ENCODE assay signal across 8 mouse cellular contexts in the genomic region with DNA sequence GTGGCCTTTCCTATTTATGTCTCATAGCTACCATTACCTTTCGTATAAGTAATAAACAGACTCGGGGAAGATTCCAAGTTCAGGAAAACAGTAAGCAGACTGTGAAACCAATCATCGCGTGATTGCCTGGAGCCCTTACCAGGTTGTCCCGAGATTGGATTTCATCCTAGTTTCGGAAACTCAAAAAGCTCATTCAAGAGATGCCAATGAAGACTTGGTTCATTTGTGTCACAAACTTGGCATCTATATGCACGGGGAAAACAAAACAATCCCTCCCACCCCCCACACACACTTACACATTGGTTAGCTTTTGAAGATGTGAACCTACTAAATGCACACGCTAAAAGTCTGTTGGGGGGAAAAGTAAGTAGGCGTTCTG. TPM values are rescaled to one million over a fixed set of nuclear protein-coding genes. Genes with fewer than 3 reads are reported as not detected.
DNase-seq lines count a peak whose midpoint lies in the region; ATAC-seq and TF ChIP-seq lines count a peak whose summit lies in the region.

No protein-coding gene starts in this region.

- peak overlapping the region; percentile 48 for H3ac ChIP-seq in C2C12 (ENCODE audit: control insufficient read depth, insufficient read length, low read depth)

- 0 out of 2 replicates have a peak, but pooled peaks have one; percentile 18 for ATAC-seq in forebrain, embryonic 12.5 days (ENCODE audit: low FRiP score)
- no peak for ATAC-seq in liver, embryonic 14.5 days (ENCODE audit: insufficient read depth)

- peak overlapping the region; percentile 58 for H3K4me3 ChIP-seq in heart, adult 2 months
- H3K4me3 ChIP-seq in C2C12 (ENCODE audit: insufficient read depth, poor library complexity, severe bottlenecking) = peak overlapping the region; percentile 82
- H3K4me3 ChIP-seq in forebrain, embryonic 12.5 days (replicated peaks) = peak overlapping the region; percentile 90
- H3K4me3 ChIP-seq in liver, embryonic 14.5 days (ENCODE audit: insufficient read depth in 1 of 2, low read depth in 2 of 2, low read length in 2 of 2) = peak overlapping the region; percentile 72 to 91

- H3K4me1 ChIP-seq in heart, adult 2 months (ENCODE audit: control insufficient read depth, insufficient read depth, low read length) = peaks cover 2% of the 10 kb centered on the region
- peaks cover 15% of the 10 kb centered on the region for H3K4me1 ChIP-seq in forebrain, embryonic 12.5 days
- H3K4me1 ChIP-seq in liver, embryonic 14.5 days (replicated peaks; ENCODE audit: control insufficient read depth in 2 of 2, insufficient read depth in 2 of 2, low read length in 1 of 2) = peaks cover 7 to 10% of the 10 kb centered on the region in 2 experiments; a peak in 3 of 4 replicates

- DNase-seq in heart, adult 2 months = no peak
- DNase-seq in heart, adult 9 months (ENCODE audit: low spot score in 2 of 2) = no peak
- no peak for DNase-seq in liver, embryonic 14.5 days (ENCODE audit: low read depth in 3 of 3, low spot score in 3 of 3)
- DNase-seq in right cerebral cortex, postnatal 4 days = no peak
- no peak for DNase-seq in left cerebral cortex, adult 9 months (ENCODE audit: low spot score in 2 of 2)
- no peak for DNase-seq in T-cell, adult 2 months (ENCODE audit: low spot score)

- H3K9me3 ChIP-seq in forebrain, embryonic 12.5 days = no peaks in the 10 kb centered on the region
- H3K9me3 ChIP-seq in liver, embryonic 14.5 days (ENCODE audit: control insufficient read depth, low read length) = no peaks in the 10 kb centered on the region

- H3K36me3 ChIP-seq in heart, adult 2 months (ENCODE audit: control insufficient read depth, insufficient read depth, low read length) = peaks cover 3% of the 10 kb centered on the region
- peaks cover 34% of the 10 kb centered on the region for H3K36me3 ChIP-seq in C2C12 (ENCODE audit: control insufficient read depth, insufficient read depth)
- peaks cover 43% of the 10 kb centered on the region for H3K36me3 ChIP-seq in forebrain, embryonic 12.5 days (replicated peaks)
- peaks cover 30% of the 10 kb centered on the region for H3K36me3 ChIP-seq in liver, embryonic 14.5 days (replicated peaks; ENCODE audit: control insufficient read depth, insufficient read depth, low read depth)

- H3K4me2 ChIP-seq in forebrain, embryonic 12.5 days = peak overlapping the region; percentile 77
- peak overlapping the region; percentile 75 for H3K4me2 ChIP-seq in liver, embryonic 14.5 days (ENCODE audit: low read depth)

- intact Hi-C loops in heart, adult 2 months (cut with DNase I) = loop anchor here (1.0 kb wide), 1 partner anchor 12 kb away; the partner anchor contains the start of gene Tmed2

- no peaks in the 10 kb centered on the region for H3K27me3 ChIP-seq in heart, adult 2 months (ENCODE audit: control insufficient read depth, insufficient read depth, low read length)
- H3K27me3 ChIP-seq in C2C12 (ENCODE audit: control insufficient read depth, insufficient read depth, insufficient read length) = no peaks in the 10 kb centered on the region
- H3K27me3 ChIP-seq in forebrain, embryonic 12.5 days = no peaks in the 10 kb centered on the region
- no peaks in the 10 kb centered on the region for H3K27me3 ChIP-seq in liver, embryonic 14.5 days (ENCODE audit: control insufficient read depth, insufficient read depth, low read length)

- peak overlapping the region; percentile 93 for H3K9ac ChIP-seq in heart, adult 2 months (ENCODE audit: low read depth, low read length)
- H3K9ac ChIP-seq in forebrain, embryonic 12.5 days = peak overlapping the region; percentile 69
- H3K9ac ChIP-seq in liver, embryonic 14.5 days (replicated peaks) = peak overlapping the region; percentile 69

- H3K79me2 ChIP-seq in heart, adult 2 months (replicated peaks; ENCODE audit: control insufficient read depth, insufficient read depth, low read length) = no peaks in the 10 kb centered on the region
- H3K79me2 ChIP-seq in C2C12 (ENCODE audit: control insufficient read depth, insufficient read depth) = peaks cover 34% of the 10 kb centered on the region

- WGBS in heart, adult 2 months = under 1% methylated on average over 9 of the region's 9 CpGs
- 16% methylated on average over 9 of the region's 9 CpGs for WGBS in forebrain, embryonic 12.5 days
- WGBS in liver, embryonic 14.5 days (ENCODE audit: insufficient replicate concordance) = 11% methylated on average over 9 of the region's 9 CpGs

- no peak for TF ChIP-seq CTCF in heart, adult 2 months (IDR thresholded peaks at IDR 0.05)
- no peak for TF ChIP-seq CTCF in C2C12 (IDR thresholded peaks at IDR 0.05; ENCODE audit: control insufficient read depth, insufficient read depth, insufficient read length)
- no peak for TF ChIP-seq CTCF in liver, embryonic 14.5 days (IDR thresholded peaks at IDR 0.05; ENCODE audit: low read depth)

- no peak for TF ChIP-seq POLR2A in heart, adult 2 months (IDR thresholded peaks at IDR 0.05; ENCODE audit: insufficient read depth, low read depth, low read length)

- H3K27ac ChIP-seq in heart, adult 2 months = peak overlapping the region; percentile 84
- peak overlapping the region; percentile 81 for H3K27ac ChIP-seq in forebrain, embryonic 12.5 days
- H3K27ac ChIP-seq in liver, embryonic 14.5 days = no peak overlapping the region; the same call in 1 of the 2 replicates

- H3K79me3 ChIP-seq in C2C12 (ENCODE audit: low read depth) = peaks cover 8% of the 10 kb centered on the region

- no peak for TF ChIP-seq EP300 in heart, adult 2 months (IDR thresholded peaks at IDR 0.05; ENCODE audit: insufficient read depth, low read depth, low read length)
- no peak for TF ChIP-seq EP300 in liver, embryonic 14.5 days (IDR thresholded peaks at IDR 0.05; ENCODE audit: low read depth)

TF ChIP-seq in C2C12, 6 proteins besides CTCF, POLR2A, EP300 and RAD21:
- TF ChIP-seq USF1 (IDR thresholded peaks at IDR 0.05; ENCODE audit: low read depth) (no peak), MAX (IDR thresholded peaks at IDR 0.05) (no peak), FOSL1 (IDR thresholded peaks at IDR 0.05; ENCODE audit: insufficient read depth, low read length, poor library complexity, severe bottlenecking) (no peak)

RNA-seq across cellular contexts. Expression of gene Ddx55, which starts 0.6 kb away (rescaled TPM):
- total RNA-seq in heart, adult 2 months (2021) = 1 to 10 TPM; 6.2 to 7.5 TPM
- polyA plus RNA-seq in heart, adult 2 months (2012; rRNA removed) = 5.3 and 7.7 TPM in 2 replicates
- 6.9 TPM for polyA plus RNA-seq in C2C12 (2012; fragmentation: generic; extraction: Trizol)
- 18.7 and 19.3 TPM in 2 replicates for polyA plus RNA-seq in forebrain, embryonic 12.5 days (2016; fragmentation: Nextera tagmentation; extraction: Ambion mirVana)
- polyA plus RNA-seq in liver, embryonic 14.5 days (2012; rRNA removed) = 5.2 and 7.1 TPM in 2 replicates
- 4.7 and 5.4 TPM in 2 replicates for polyA plus RNA-seq in liver, embryonic 14.5 days (2014; fragmentation: Nextera tagmentation; extraction: Ambion mirVana)

RNA-seq across cellular contexts. Expression of gene Tmed2, which starts 11.6 kb away (rescaled TPM):
- 100 to 1,000 TPM; 167 to 194 TPM for total RNA-seq in heart, adult 2 months (2021)
- polyA plus RNA-seq in heart, adult 2 months (2012; rRNA removed) = 80.9 and 150 TPM in 2 replicates
- polyA plus RNA-seq in C2C12 (2012; fragmentation: generic; extraction: Trizol) = 187 TPM
- polyA plus RNA-seq in forebrain, embryonic 12.5 days (2016; fragmentation: Nextera tagmentation; extraction: Ambion mirVana) = 404 and 414 TPM in 2 replicates
- 76.9 and 99.9 TPM in 2 replicates for polyA plus RNA-seq in liver, embryonic 14.5 days (2012; rRNA removed)
- 321 and 328 TPM in 2 replicates for polyA plus RNA-seq in liver, embryonic 14.5 days (2014; fragmentation: Nextera tagmentation; extraction: Ambion mirVana)

RNA-seq across cellular contexts. Expression of gene Rilpl1, which starts 20.9 kb away (rescaled TPM):
- total RNA-seq in heart, adult 2 months (2021) = 100 to 1,000 TPM; 189 to 251 TPM
- 166 and 182 TPM in 2 replicates for polyA plus RNA-seq in heart, adult 2 months (2012; rRNA removed)
- 15.2 TPM for polyA plus RNA-seq in C2C12 (2012; fragmentation: generic; extraction: Trizol)
- polyA plus RNA-seq in forebrain, embryonic 12.5 days (2016; fragmentation: Nextera tagmentation; extraction: Ambion mirVana) = 17.4 and 17.8 TPM in 2 replicates
- 0.71 and 0.98 TPM in 2 replicates for polyA plus RNA-seq in liver, embryonic 14.5 days (2012; rRNA removed)
- polyA plus RNA-seq in liver, embryonic 14.5 days (2014; fragmentation: Nextera tagmentation; extraction: Ambion mirVana) = 1.4 and 2.1 TPM in 2 replicates

RNA-seq across cellular contexts. Expression of gene Eif2b1, which starts 26.8 kb away (rescaled TPM):
- total RNA-seq in heart, adult 2 months (2021) = 10 to 100 TPM; 23.5 to 27.6 TPM
- 18.4 and 24.7 TPM in 2 replicates for polyA plus RNA-seq in heart, adult 2 months (2012; rRNA removed)
- polyA plus RNA-seq in C2C12 (2012; fragmentation: generic; extraction: Trizol) = 43.0 TPM
- polyA plus RNA-seq in forebrain, embryonic 12.5 days (2016; fragmentation: Nextera tagmentation; extraction: Ambion mirVana) = 68.2 and 73.1 TPM in 2 replicates
- 19.7 and 25.7 TPM in 2 replicates for polyA plus RNA-seq in liver, embryonic 14.5 days (2012; rRNA removed)
- polyA plus RNA-seq in liver, embryonic 14.5 days (2014; fragmentation: Nextera tagmentation; extraction: Ambion mirVana) = 50.5 and 52.2 TPM in 2 replicates

RNA-seq across cellular contexts. Expression of gene Gtf2h3, which starts 26.9 kb away (rescaled TPM):
- 10 to 100 TPM; 19.4 to 20.4 TPM for total RNA-seq in heart, adult 2 months (2021)
- polyA plus RNA-seq in heart, adult 2 months (2012; rRNA removed) = 29.0 and 39.2 TPM in 2 replicates
- 34.0 TPM for polyA plus RNA-seq in C2C12 (2012; fragmentation: generic; extraction: Trizol)
- 72.0 and 73.4 TPM in 2 replicates for polyA plus RNA-seq in forebrain, embryonic 12.5 days (2016; fragmentation: Nextera tagmentation; extraction: Ambion mirVana)
- 11.5 and 20.8 TPM in 2 replicates for polyA plus RNA-seq in liver, embryonic 14.5 days (2012; rRNA removed)
- 21.8 and 24.4 TPM in 2 replicates for polyA plus RNA-seq in liver, embryonic 14.5 days (2014; fragmentation: Nextera tagmentation; extraction: Ambion mirVana)
